Mouse (Mus musculus) lung, postnatal 0 days (tissue): ENCODE data around the gene Ick.

Experiments used
- CTCF ChIP-seq: IDR thresholded peaks from 2 replicates; pipeline ENCODE4 v1.5.1; 2016; ENCODE audit warnings: antibody characterized with exemption, mild to moderate bottlenecking
- EP300 ChIP-seq: IDR thresholded peaks from 2 replicates; pipeline ENCODE4 v1.6.1; 2016; ENCODE audit warnings: antibody characterized with exemption, mild to moderate bottlenecking, control low read depth

DNA sequence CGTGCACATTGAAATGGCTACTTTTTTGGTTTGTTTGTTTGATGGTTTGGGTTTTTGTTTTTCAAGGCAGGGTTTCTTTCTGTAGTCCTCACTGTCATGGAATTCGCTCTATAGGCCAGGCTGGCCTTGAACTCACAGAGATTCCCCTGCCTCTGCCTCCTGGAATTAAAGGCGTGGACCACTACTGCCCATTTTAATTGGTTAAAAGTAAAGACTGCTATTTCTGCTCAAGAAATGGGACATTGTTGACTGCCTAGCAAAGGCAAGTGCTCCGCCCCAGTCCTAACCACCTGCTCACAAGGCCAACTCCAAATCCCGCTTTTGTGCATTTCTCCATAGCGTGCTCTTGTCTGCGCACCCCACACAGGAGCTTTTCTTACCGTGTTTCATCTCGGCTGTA, 88.8 kb downstream of the Ick start:
- no peak for TF ChIP-seq CTCF
- no peak for TF ChIP-seq EP300
